Mouse (Mus musculus) heart, postnatal 0 days (tissue): Measurements from ENCODE around the gene Olfr974.
"Not testable (repeated sequence)": the region's sequence is repeated elsewhere in the genome, so short reads cannot be mapped to it uniquely, and the experiment has no call there.

Experiments
- CTCF ChIP-seq: IDR thresholded peaks from 2 replicates; pipeline ENCODE4 v1.5.1; 2016; ENCODE audit warnings: antibody characterized with exemption, control low read depth, low read depth
- EP300 ChIP-seq: IDR thresholded peaks from 2 replicates; pipeline ENCODE4 v1.6.1; 2016; ENCODE audit warnings: antibody characterized with exemption, low read depth

DNA sequence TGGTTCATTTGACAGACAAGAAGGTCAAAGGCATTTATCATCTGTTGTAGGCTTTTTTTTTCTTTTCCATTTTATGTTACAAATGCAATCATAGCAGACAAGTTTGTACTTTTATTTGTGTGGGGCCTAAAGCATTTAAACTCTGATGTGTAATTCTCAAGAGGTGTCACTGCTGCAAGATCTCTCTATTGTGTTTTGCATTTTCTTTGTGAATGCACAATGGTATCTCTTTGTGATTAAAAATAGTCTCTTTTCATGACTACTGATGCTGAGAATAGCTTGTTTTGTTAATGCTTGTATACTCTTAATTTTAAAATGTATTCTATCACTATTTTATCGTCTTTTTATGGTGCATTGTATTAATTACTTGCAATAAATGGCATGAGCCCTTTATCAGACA, 8.5 kb upstream of the Olfr974 start:
- TF ChIP-seq CTCF, EP300: not testable (repeated sequence)
